Mouse (Mus musculus): ENCODE measurements at regions not wholly inside any gene's neighbourhood (a gene's known extent, or its start where the extent isn't known, plus 50 kb on each side); places are given as distances from the start of the nearest gene placed in this dataset.
A peak's percentile ranks its signal among the peaks of the same experiment; 100 is the strongest.

DNA sequence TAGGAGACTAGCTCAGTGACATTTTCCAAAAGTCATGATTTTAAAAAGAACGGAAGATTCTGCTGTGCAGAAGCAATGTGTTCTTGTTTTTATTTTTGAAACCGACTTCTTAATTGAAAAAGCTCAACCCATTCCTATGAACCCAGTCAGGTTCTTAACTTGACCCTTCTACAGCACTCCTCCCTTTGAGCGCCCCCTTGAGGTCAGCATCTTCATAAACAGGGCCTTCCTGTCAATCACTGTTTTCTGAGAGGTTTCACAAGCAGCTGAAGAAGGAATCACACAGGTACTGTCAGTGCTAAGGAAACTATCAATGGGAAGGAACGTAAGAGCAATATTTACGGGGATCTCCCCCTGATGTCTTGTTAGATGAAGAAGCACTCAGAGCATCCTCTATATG, 463.6 kb downstream of the Gja1 start:
- TF ChIP-seq CTCF (IDR thresholded peaks at IDR 0.05; ENCODE audit: low read depth) (peak; percentile 64), EP300 (IDR thresholded peaks at IDR 0.05; ENCODE audit: low read depth) (no peak)
